Mouse (Mus musculus): ENCODE measurements at regions not wholly inside any gene's neighbourhood (a gene's known extent, or its start where the extent isn't known, plus 50 kb on each side); places are given as distances from the start of the nearest gene placed in this dataset.

DNA sequence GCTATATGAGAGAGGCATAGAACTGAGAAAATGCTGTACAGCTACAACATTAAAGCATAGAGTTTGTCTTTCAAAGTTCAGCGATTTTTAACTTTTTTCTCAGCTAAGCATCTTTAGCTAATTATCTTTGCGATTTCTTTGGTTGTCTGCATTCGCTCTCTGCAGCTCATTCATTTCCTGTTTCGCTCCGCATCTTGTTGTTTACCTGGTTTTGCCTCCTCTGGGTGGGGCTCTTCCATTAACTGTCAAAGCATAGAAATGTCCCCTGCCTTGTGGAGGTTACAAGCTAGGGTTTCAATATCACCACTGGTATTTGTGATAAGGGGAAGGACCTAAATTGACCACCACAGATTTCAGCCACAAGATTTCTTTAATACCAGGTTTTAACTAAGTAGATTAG, 115.5 kb upstream of the Atp1b1 start:
- no peaks in the 10 kb centered on the region for H3K36me3 ChIP-seq (ENCODE audit: control insufficient read depth in 1 of 2, insufficient read depth in 2 of 2, low read length in 2 of 2)
- DNase-seq (ENCODE audit: low read depth, low spot score) = no peak
- H3K4me3 ChIP-seq (ENCODE audit: control insufficient read depth in 1 of 2, insufficient read depth in 1 of 2, low read depth in 2 of 2, low read length in 2 of 2) = no peak overlapping the region
- no peak overlapping the region for H3K27ac ChIP-seq (ENCODE audit: control insufficient read depth, low read depth, low read length)
- H3K27me3 ChIP-seq (ENCODE audit: control insufficient read depth in 1 of 2, insufficient read depth in 2 of 2, low read length in 2 of 2) = no peaks in the 10 kb centered on the region
- H3K79me2 ChIP-seq (ENCODE audit: control insufficient read depth, insufficient read depth, low read length, poor library complexity) = no peaks in the 10 kb centered on the region
- no peaks in the 10 kb centered on the region for H3K9me3 ChIP-seq (replicated peaks; ENCODE audit: insufficient read depth, low read length)
- no peak for TF ChIP-seq NELFE (IDR thresholded peaks at IDR 0.05; ENCODE audit: low read depth, low read length)
- TF ChIP-seq POLR2AphosphoS5 (IDR thresholded peaks at IDR 0.05; ENCODE audit: borderline replicate concordance, low read depth, low read length) = no peak
- no peak for TF ChIP-seq GABPA (IDR thresholded peaks at IDR 0.05; ENCODE audit: low read depth, low read length)
- TF ChIP-seq TCF12 (IDR thresholded peaks at IDR 0.05; ENCODE audit: low read depth, low read length) = no peak
- TF ChIP-seq POLR2A (IDR thresholded peaks at IDR 0.05; ENCODE audit: control insufficient read depth in 1 of 2, insufficient read depth in 1 of 2, low read depth in 1 of 2, low read length in 2 of 2, poor library complexity in 1 of 2) = no peak
- TF ChIP-seq ZNF384 (IDR thresholded peaks at IDR 0.05; ENCODE audit: low read depth, low read length) = no peak
- no peak for TF ChIP-seq JUND (IDR thresholded peaks at IDR 0.05; ENCODE audit: low read depth, low read length)
- TF ChIP-seq MAZ (IDR thresholded peaks at IDR 0.05; ENCODE audit: low read depth, low read length) = no peak
- no peak for TF ChIP-seq SIN3A (IDR thresholded peaks at IDR 0.05; ENCODE audit: low read length)
- TF ChIP-seq TBP (IDR thresholded peaks at IDR 0.05; ENCODE audit: low read depth, low read length) = no peak
- TF ChIP-seq USF2 (IDR thresholded peaks at IDR 0.05; ENCODE audit: borderline replicate concordance in 1 of 2, insufficient read depth in 1 of 2, low read depth in 1 of 2, low read length in 2 of 2) = no peak
- TF ChIP-seq MXI1 (IDR thresholded peaks at IDR 0.05; ENCODE audit: low read depth, low read length) = no peak
- no peak for TF ChIP-seq CHD2 (IDR thresholded peaks at IDR 0.05; ENCODE audit: low read length)
- no peak for TF ChIP-seq MYB (IDR thresholded peaks at IDR 0.05; ENCODE audit: low read depth, low read length)
- no peak for TF ChIP-seq MEF2A (IDR thresholded peaks at IDR 0.05; ENCODE audit: extremely low read depth, insufficient replicate concordance, low read depth, low read length, poor library complexity, severe bottlenecking)
- no peak for TF ChIP-seq CHD1 (IDR thresholded peaks at IDR 0.05; ENCODE audit: low read depth, low read length)
- TF ChIP-seq RAD21 (IDR thresholded peaks at IDR 0.05; ENCODE audit: low read depth, low read length) = no peak
- no peak overlapping the region for H3K9ac ChIP-seq (ENCODE audit: control insufficient read depth, low read depth, low read length, poor library complexity, severe bottlenecking)
- H3K4me1 ChIP-seq (ENCODE audit: control insufficient read depth in 1 of 2, insufficient read depth in 2 of 2, low read length in 2 of 2) = no peaks in the 10 kb centered on the region

DNA sequence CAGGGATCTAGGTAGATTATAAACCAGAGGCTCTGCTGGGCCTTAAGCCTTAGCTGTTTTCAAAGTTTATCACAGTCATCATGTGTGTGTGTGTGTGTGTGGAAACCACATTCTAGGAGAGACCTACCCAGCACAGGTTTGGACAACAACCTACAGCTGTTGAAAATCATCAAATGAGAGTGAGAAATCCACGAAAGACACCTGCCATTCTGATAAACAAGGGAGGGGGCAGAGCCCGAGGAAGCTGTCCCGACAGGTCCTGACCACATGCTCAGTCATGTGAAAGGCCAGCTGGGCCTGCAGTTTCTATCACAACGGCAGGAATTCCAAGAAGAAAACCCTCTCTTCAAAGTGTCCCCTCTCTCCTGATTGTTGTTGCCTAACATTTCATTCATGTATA, 114.0 kb upstream of the Atp1b1 start:
- DNase-seq (ENCODE audit: low read depth, low spot score) = no peak
- H3K4me1 ChIP-seq (ENCODE audit: control insufficient read depth in 1 of 2, insufficient read depth in 2 of 2, low read length in 2 of 2) = no peaks in the 10 kb centered on the region
- no peaks in the 10 kb centered on the region for H3K27me3 ChIP-seq (ENCODE audit: control insufficient read depth in 1 of 2, insufficient read depth in 2 of 2, low read length in 2 of 2)
- no peak overlapping the region for H3K9ac ChIP-seq (ENCODE audit: control insufficient read depth, low read depth, low read length, poor library complexity, severe bottlenecking)
- H3K36me3 ChIP-seq (ENCODE audit: control insufficient read depth in 1 of 2, insufficient read depth in 2 of 2, low read length in 2 of 2) = no peaks in the 10 kb centered on the region
- H3K9me3 ChIP-seq (replicated peaks; ENCODE audit: insufficient read depth, low read length) = no peaks in the 10 kb centered on the region
- H3K4me3 ChIP-seq (ENCODE audit: control insufficient read depth in 1 of 2, insufficient read depth in 1 of 2, low read depth in 2 of 2, low read length in 2 of 2) = no peak overlapping the region
- H3K79me2 ChIP-seq (ENCODE audit: control insufficient read depth, insufficient read depth, low read length, poor library complexity) = no peaks in the 10 kb centered on the region
- TF ChIP-seq MYC (IDR thresholded peaks at IDR 0.05; ENCODE audit: low read depth, low read length) = no peak
- H3K27ac ChIP-seq (ENCODE audit: control insufficient read depth, low read depth, low read length) = no peak overlapping the region

Measured in MEL (cell line).